Mouse (Mus musculus) midbrain, embryonic 10.5 days (tissue): ENCODE data around the gene Nsmf. TPM values are rescaled to one million over a fixed set of nuclear protein-coding genes. Genes with fewer than 3 reads are reported as not detected.
A peak's percentile ranks its signal among the peaks of the same experiment; 100 is the strongest.

Experiments
- DNase-seq: peaks from one replicate; pipeline ENCODE4 v3.0.0-alpha.2; 2017; ENCODE audit warnings: low spot score
- H3K27ac ChIP-seq: fragments of 300-500 bp; sonication (generic); replicated peaks from 2 replicates; pipeline ENCODE4 v1.5.1; 2016; ENCODE audit warnings: mild to moderate bottlenecking
- H3K27me3 ChIP-seq: fragments of 300-500 bp; sonication (generic); 2 replicates; pipeline ENCODE4 v1.6.1; 2016; ENCODE audit warnings: low read depth, mild to moderate bottlenecking; ENCODE audit not compliant: poor library complexity, severe bottlenecking
- H3K36me3 ChIP-seq: fragments of 300-500 bp; sonication (generic); 2 replicates; pipeline ENCODE4 v1.6.1; 2016; ENCODE audit warnings: mild to moderate bottlenecking, moderate library complexity
- H3K4me1 ChIP-seq: fragments of 300-500 bp; sonication (generic); 2 replicates; pipeline ENCODE4 v1.6.1; 2016
- H3K4me3 ChIP-seq: fragments of 300-500 bp; sonication (generic); 2 replicates; pipeline ENCODE4 v1.5.1; 2016; ENCODE audit warnings: mild to moderate bottlenecking, moderate library complexity
- H3K9me3 ChIP-seq: fragments of 300-500 bp; sonication (generic); replicated peaks from 2 replicates; pipeline ENCODE4 v1.6.1; 2016; ENCODE audit warnings: mild to moderate bottlenecking
- WGBS: fragments of 180-500 bp; shearing (Covaris S2); methylation state at CpG from one replicate; pipeline ENCODE4 v1.1.7; 2016; 5-methylcytosine and 5-hydroxymethylcytosine counted together
- microRNA-seq: library from miRNA; unstranded; fragments of <30 nt; microRNA quantifications from one replicate; pipeline ENCODE4, GENCODE M21; 2017
- polyA plus RNA-seq: library from polyadenylated mRNA; unstranded; fragments of >200 nt; fragmentation: Nextera tagmentation; extraction: Ambion mirVana; gene quantifications from 2 replicates; pipeline ENCODE4 v1.2.1, GENCODE M21; 2016

Gene Nsmf
- polyA plus RNA-seq, 1 experiment from 2014 or later = 66.4 TPM

- Histone ChIP-seq H3K4me3 (peak within 1 kb of the TSS; percentile 33), H3K4me1 (peaks cover 29% of the 10 kb centered on the region), H3K36me3 (no peaks in the 10 kb centered on the region), H3K9me3 (no peaks in the 10 kb centered on the region), H3K27me3 (peaks cover 52% of the 10 kb centered on the region), H3K27ac (no peak within 1 kb of the TSS; the same call in 1 of the 2 replicates)
- DNase-seq = peak; percentile 24
- WGBS = 46% methylated on average over 28 of the region's 28 CpGs
Measured at GRCm38 (mm10) chr2:25095109-25095850, 41.1 kb downstream of the Nsmf start, which contains the start of gene Noxa1. Gene Noxa1 (minus strand): TSS chr2:25095149.

GRCm38 (mm10) chr2:25098005-25098615 lies 44.0 kb downstream of the Nsmf start:
- no peak for DNase-seq
- H3K9me3 ChIP-seq = no peaks in the 10 kb centered on the region
- H3K4me1 ChIP-seq = peaks cover 35% of the 10 kb centered on the region
- peaks cover 42% of the 10 kb centered on the region for H3K27me3 ChIP-seq
- peak overlapping the region; percentile 53 for H3K27ac ChIP-seq
- H3K36me3 ChIP-seq = no peaks in the 10 kb centered on the region
- no peak overlapping the region for H3K4me3 ChIP-seq
- 84% methylated on average over 3 of the region's 3 CpGs for WGBS

- peaks cover 33% of the 10 kb centered on the region for H3K27me3 ChIP-seq
- peaks cover 35% of the 10 kb centered on the region for H3K4me1 ChIP-seq
- no peaks in the 10 kb centered on the region for H3K36me3 ChIP-seq
- H3K27ac ChIP-seq = peak overlapping the region; percentile 53
- DNase-seq = peak; percentile 62
- 53% methylated on average over 5 of the region's 5 CpGs for WGBS
- no peaks in the 10 kb centered on the region for H3K9me3 ChIP-seq
- no peak overlapping the region for H3K4me3 ChIP-seq
Measured at GRCm38 (mm10) chr2:25098956-25099355, 44.8 kb downstream of the Nsmf start.

GRCm38 (mm10) chr2:25099703-25100102 lies 45.5 kb downstream of the Nsmf start:
- H3K27ac ChIP-seq = peak overlapping the region; percentile 53
- WGBS = 76% methylated on average over 3 of the region's 3 CpGs

DNA sequence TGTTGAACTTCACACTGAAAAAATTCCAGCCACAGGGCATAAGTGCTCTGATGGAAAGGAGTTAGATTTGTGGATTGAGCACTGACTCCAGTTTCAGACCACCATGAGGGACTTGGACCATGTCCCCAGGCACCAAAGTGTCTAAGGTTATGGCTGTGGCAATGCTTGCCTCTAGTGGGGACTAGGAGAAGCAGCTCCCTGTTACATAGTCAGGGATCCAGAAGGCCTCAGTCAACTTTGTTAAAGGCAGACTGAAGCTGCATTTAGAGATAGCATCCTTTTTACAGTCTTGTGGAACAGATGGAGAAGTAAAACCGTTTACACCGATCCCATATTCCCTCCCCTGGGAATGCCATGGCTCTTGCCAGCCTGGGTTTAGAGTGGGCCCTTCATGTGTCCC lies 50.0 kb downstream of the Nsmf start:
- H3K9me3 ChIP-seq = no peaks in the 10 kb centered on the region
- H3K36me3 ChIP-seq = no peaks in the 10 kb centered on the region
- H3K4me3 ChIP-seq = no peak overlapping the region
- H3K27ac ChIP-seq = no peak overlapping the region
- no peak for DNase-seq
- peaks cover 10% of the 10 kb centered on the region; the same call in 1 of the 2 replicates for H3K27me3 ChIP-seq
- peaks cover 18% of the 10 kb centered on the region for H3K4me1 ChIP-seq
- WGBS = 95% methylated on average over 2 of the region's 2 CpGs

More at GRCm38 (mm10) chr2:25099703-25100102, 45.5 kb downstream of the Nsmf start:
- Histone ChIP-seq H3K36me3 (no peaks in the 10 kb centered on the region), H3K27me3 (peaks cover 28% of the 10 kb centered on the region), H3K4me1 (peaks cover 33% of the 10 kb centered on the region), H3K9me3 (no peaks in the 10 kb centered on the region), H3K4me3 (no peak overlapping the region)
- DNase-seq = no peak

DNA sequence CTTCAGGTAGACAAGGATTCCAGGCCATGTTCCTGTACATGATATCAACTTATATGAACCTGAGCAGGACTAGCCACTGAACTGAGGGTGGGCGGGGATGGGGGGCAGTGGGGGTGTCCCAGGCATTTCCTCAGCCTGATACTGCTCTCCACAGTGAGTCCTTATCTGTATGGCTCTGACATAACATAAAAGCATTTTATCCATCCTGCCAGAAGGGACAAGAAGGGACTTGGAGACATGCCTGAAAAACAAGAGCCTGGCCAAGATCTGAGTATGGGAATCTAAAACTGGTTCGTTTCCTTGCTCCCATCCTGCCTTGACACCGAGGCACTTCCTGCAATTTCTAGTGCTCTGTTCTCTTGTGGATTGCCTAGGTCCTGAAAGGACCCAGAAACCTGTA lies 51.9 kb downstream of the Nsmf start:
- 88% methylated on average over 3 of the region's 3 CpGs for WGBS
- no peak overlapping the region for H3K27ac ChIP-seq
- DNase-seq = no peak

DNA sequence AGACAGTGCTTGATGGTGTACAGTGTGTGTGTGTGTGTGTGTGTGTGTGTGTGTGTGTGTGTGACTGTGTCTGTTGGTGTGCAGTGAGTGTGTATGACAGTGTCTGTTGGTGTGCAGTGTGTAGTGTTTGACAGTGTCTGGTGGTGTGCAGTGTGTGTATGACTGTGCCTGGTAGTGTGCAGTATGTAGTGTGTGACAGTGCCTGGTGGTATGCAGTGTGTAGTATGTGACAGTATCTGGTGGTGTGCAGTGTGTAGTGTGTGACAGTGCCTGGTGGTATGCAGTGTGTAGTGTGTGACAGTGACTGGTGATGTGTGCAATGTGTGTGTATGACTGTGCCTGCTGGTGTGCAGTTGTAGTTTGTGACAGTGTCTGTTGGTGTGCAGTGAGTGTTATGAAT lies 55.3 kb downstream of the Nsmf start:
- no peaks in the 10 kb centered on the region for H3K9me3 ChIP-seq
- H3K27ac ChIP-seq = no peak overlapping the region
- no peak for DNase-seq
- H3K4me3 ChIP-seq = no peak overlapping the region
- H3K4me1 ChIP-seq = peaks cover 17% of the 10 kb centered on the region
- H3K36me3 ChIP-seq = no peaks in the 10 kb centered on the region
- H3K27me3 ChIP-seq = peaks cover 4% of the 10 kb centered on the region; the same call in 1 of the 2 replicates

More for the DNA sequence above, 51.9 kb downstream of the Nsmf start:
- Histone ChIP-seq H3K4me3 (no peak overlapping the region), H3K4me1 (peaks cover 10% of the 10 kb centered on the region), H3K9me3 (no peaks in the 10 kb centered on the region), H3K36me3 (no peaks in the 10 kb centered on the region), H3K27me3 (peaks cover 5% of the 10 kb centered on the region; the same call in 1 of the 2 replicates)

- Histone ChIP-seq H3K4me3 (no peak overlapping the region), H3K27ac (peak overlapping the region; percentile 65), H3K9me3 (no peaks in the 10 kb centered on the region), H3K27me3 (no peaks in the 10 kb centered on the region), H3K4me1 (peaks cover 21% of the 10 kb centered on the region), H3K36me3 (no peaks in the 10 kb centered on the region)
- DNase-seq = no peak
Measured at GRCm38 (mm10) chr2:25110505-25111183, 56.5 kb downstream of the Nsmf start.

DNA sequence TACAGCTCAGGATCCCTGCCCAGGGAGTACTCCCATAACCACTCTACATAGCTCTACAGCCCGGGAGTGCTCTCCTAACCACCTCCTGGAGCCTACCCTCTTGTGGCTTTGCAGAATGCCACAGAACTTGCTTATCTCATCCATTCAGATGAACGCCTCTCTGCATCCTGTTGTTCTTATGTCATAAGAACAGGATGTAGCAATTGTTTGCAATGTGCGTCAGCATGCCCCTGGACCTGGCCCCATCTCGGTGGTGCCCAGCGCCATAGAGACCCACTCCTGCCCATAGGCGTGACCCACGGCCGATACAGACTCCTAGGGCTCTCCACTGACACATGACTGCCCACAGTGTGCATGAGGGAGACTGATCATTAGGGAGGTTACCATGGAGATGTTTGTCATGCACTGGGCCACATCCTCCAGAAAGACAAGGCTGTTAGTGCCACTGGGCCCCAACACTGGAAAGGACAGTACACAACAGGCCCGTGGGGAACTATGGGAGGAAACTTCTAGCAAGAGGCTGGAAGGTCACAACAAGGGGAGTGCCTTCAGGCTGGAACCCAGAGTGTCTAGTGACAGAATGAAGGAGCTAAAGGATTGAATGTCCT lies 57.1 kb downstream of the Nsmf start:
- no peak for DNase-seq
- H3K36me3 ChIP-seq = no peaks in the 10 kb centered on the region
- H3K27ac ChIP-seq = peak overlapping the region; percentile 65
- H3K27me3 ChIP-seq = no peaks in the 10 kb centered on the region
- H3K4me3 ChIP-seq = no peak overlapping the region
- peaks cover 26% of the 10 kb centered on the region for H3K4me1 ChIP-seq
- 70% methylated on average over 9 of the region's 9 CpGs for WGBS
- no peaks in the 10 kb centered on the region for H3K9me3 ChIP-seq

Small RNA genes within 50 kb of the gene (microRNA-seq; reads per million reads assigned to microRNA genes)
- not detected for gene Gm24328
- gene Mir7664 = not detected

Other genes starting within 250 kb of the Nsmf start
- gene Ehmt1, start 134.7 kb upstream of the Nsmf start, polyA plus RNA-seq = 137 and 151 TPM in 2 replicates
- gene Arrdc1, start 119.1 kb upstream of the Nsmf start, polyA plus RNA-seq = 16.0 and 16.2 TPM in 2 replicates
- 22.8 and 23.2 TPM in 2 replicates for gene Zmynd19, start 104.6 kb upstream of the Nsmf start, polyA plus RNA-seq
- gene Dph7, start 92.0 kb upstream of the Nsmf start, polyA plus RNA-seq = 33.9 and 36.3 TPM in 2 replicates
- gene Mrpl41, start 79.3 kb upstream of the Nsmf start, polyA plus RNA-seq = 139 and 143 TPM in 2 replicates
- gene Pnpla7, start 78.3 kb upstream of the Nsmf start, polyA plus RNA-seq = 5.0 and 5.3 TPM in 2 replicates
- gene Entpd8, start 25.9 kb downstream of the Nsmf start, polyA plus RNA-seq = not detected in 2 replicates
- gene Noxa1, start 40.8 kb downstream of the Nsmf start, polyA plus RNA-seq = 0.09 TPM in 1 of 2 replicates, not detected in the other
- gene Nrarp, start 126.4 kb downstream of the Nsmf start, polyA plus RNA-seq = 65.8 and 74.1 TPM in 2 replicates
- gene Tor4a, start 142.5 kb downstream of the Nsmf start, polyA plus RNA-seq = 1.3 and 1.9 TPM in 2 replicates
- 131 and 140 TPM in 2 replicates for gene Nelfb, start 157.1 kb downstream of the Nsmf start, polyA plus RNA-seq
- gene Stpg3, start 160.3 kb downstream of the Nsmf start, polyA plus RNA-seq = not detected in 2 replicates
- 0.62 TPM in 1 of 2 replicates, not detected in the other for gene Fam166a, start 164.4 kb downstream of the Nsmf start, polyA plus RNA-seq
- 682 and 743 TPM in 2 replicates for gene Tubb4b, start 170.3 kb downstream of the Nsmf start, polyA plus RNA-seq
- gene Slc34a3, start 180.0 kb downstream of the Nsmf start, polyA plus RNA-seq = not detected in 2 replicates
- not detected in 2 replicates for gene Rnf224, start 182.4 kb downstream of the Nsmf start, polyA plus RNA-seq
- gene Rnf208, start 187.9 kb downstream of the Nsmf start, polyA plus RNA-seq = 28.3 and 32.0 TPM in 2 replicates
- gene Cysrt1, start 188.1 kb downstream of the Nsmf start, polyA plus RNA-seq = 0.21 and 0.22 TPM in 2 replicates
- gene AL732309.1, start 192.5 kb downstream of the Nsmf start, polyA plus RNA-seq = 7.2 and 8.6 TPM in 2 replicates
- gene Tmem203, start 201.1 kb downstream of the Nsmf start, polyA plus RNA-seq = 19.1 and 20.2 TPM in 2 replicates
- 7.5 and 7.8 TPM in 2 replicates for gene Tprn, start 208.3 kb downstream of the Nsmf start, polyA plus RNA-seq
- gene Ssna1, start 218.1 kb downstream of the Nsmf start, polyA plus RNA-seq = 243 and 252 TPM in 2 replicates
- 141 and 153 TPM in 2 replicates for gene Anapc2, start 218.1 kb downstream of the Nsmf start, polyA plus RNA-seq
- gene Tmem210, start 233.8 kb downstream of the Nsmf start, polyA plus RNA-seq = not detected in 2 replicates
- gene Lrrc26, start 235.6 kb downstream of the Nsmf start, polyA plus RNA-seq = not detected in 2 replicates